23 mouse cellular contexts compared by ENCODE assay signal in genomic region chr17:14188455-14188854, GRCm38 (mm10). TPM values are rescaled to one million over a fixed set of nuclear protein-coding genes. Genes with fewer than 3 reads are reported as not detected.
A peak's percentile ranks its signal among the peaks of the same experiment; 100 is the strongest.
DNase-seq lines count a peak whose midpoint lies in the region; TF ChIP-seq lines count a peak whose summit lies in the region.
"Had no signal": no experiment of that assay in that cellular context is flagged by ENCODE, and none has a peak within 500 bp of the region (broad histone marks: within the 10 kb centered on the region; RNA-seq: fewer than 3 reads in every experiment).

No protein-coding gene starts in this region.

- H3K36me3 ChIP-seq in heart, embryonic 10.5 days = no peaks in the 10 kb centered on the region
- H3K36me3 ChIP-seq: embryonic facial prominence, embryonic 13.5 days; heart, embryonic 15.5 days; hindbrain, embryonic 10.5 days; intestine, embryonic 15.5 days had no signal

- DNase-seq in heart, adult 8-10 months (ENCODE audit: low spot score) = peak; percentile 29
- DNase-seq in heart, embryonic 10.5 days (ENCODE audit: low spot score) = no peak
- peak; percentile 35 to 51 for DNase-seq in heart, postnatal 10 days
- no peak for DNase-seq in heart, postnatal 4 days
- peak; percentile 38 for DNase-seq in lung, postnatal 10 days
- DNase-seq in lung, adult 2 months = no peak
- DNase-seq in gastrocnemius, adult 18-20 months (ENCODE audit: low spot score) = no peak
- DNase-seq: adrenal gland, adult 2 months; adrenal gland, postnatal 25 days; cerebellum, adult 18-20 months; cerebellum, adult 9-11 months; cerebellum, postnatal 36 days; forebrain, postnatal 0 days; gastrocnemius, adult 2 months; gastrocnemius, postnatal 25 days had no signal

- TF ChIP-seq POLR2A in lung, adult 2 months (IDR thresholded peaks at IDR 0.05; ENCODE audit: borderline replicate concordance, extremely low read depth, low read depth, low read length) = no peak

- intact Hi-C loops in heart, postnatal 10 days (cut with DNase I) = no loop called here

- H3K4me1 ChIP-seq in heart, embryonic 10.5 days = no peaks in the 10 kb centered on the region
- no peaks in the 10 kb centered on the region for H3K4me1 ChIP-seq in lung, adult 2 months (ENCODE audit: control insufficient read depth, insufficient read depth, low read length)
- H3K4me1 ChIP-seq: forebrain, embryonic 13.5 days; hindbrain, embryonic 10.5 days had no signal

- H3K27me3 ChIP-seq in heart, embryonic 10.5 days (ENCODE audit: insufficient read depth, poor library complexity, severe bottlenecking) = peaks cover 52% of the 10 kb centered on the region; the same call in 1 of the 2 replicates
- H3K27me3 ChIP-seq: embryonic facial prominence, embryonic 13.5 days; forebrain, embryonic 13.5 days; intestine, embryonic 15.5 days had no signal

- H3K9me3 ChIP-seq in heart, embryonic 10.5 days = no peaks in the 10 kb centered on the region
- H3K9me3 ChIP-seq: forebrain, embryonic 13.5 days; heart, embryonic 15.5 days; hindbrain, embryonic 10.5 days; intestine, embryonic 15.5 days had no signal

- no peak overlapping the region for H3K4me3 ChIP-seq in heart, embryonic 10.5 days
- no peak overlapping the region for H3K4me3 ChIP-seq in lung, adult 2 months (replicated peaks; ENCODE audit: extremely low read depth, low read depth, low read length)
- H3K4me3 ChIP-seq: embryonic facial prominence, embryonic 13.5 days; forebrain, embryonic 13.5 days; gastrocnemius, adult 2 months; heart, embryonic 15.5 days; hindbrain, embryonic 10.5 days; intestine, embryonic 15.5 days had no signal

- H3K27ac ChIP-seq in heart, embryonic 10.5 days = no peak overlapping the region
- H3K27ac ChIP-seq: embryonic facial prominence, embryonic 13.5 days; forebrain, embryonic 13.5 days; gastrocnemius, adult 2 months; heart, embryonic 15.5 days; hindbrain, embryonic 10.5 days; hindbrain, embryonic 14.5 days; intestine, embryonic 15.5 days had no signal

- no peak for TF ChIP-seq CTCF in lung, adult 2 months (IDR thresholded peaks at IDR 0.05; ENCODE audit: insufficient read depth, low read length)

RNA-seq across cellular contexts. Expression of gene Dact2, which starts 15.6 kb away (rescaled TPM):
- total RNA-seq in heart, adult 8-10 months (2022) = 1 to 10 TPM in 2 of 4 experiments, under 1 TPM in 2; 0.94 to 1.3 (median 0.98) TPM
- polyA plus RNA-seq in heart, embryonic 10.5 days (2016; fragmentation: Nextera tagmentation; extraction: Ambion mirVana) = 0.59 and 1.4 TPM in 2 replicates
- 1 to 10 TPM; 2.3 to 2.7 TPM for total RNA-seq in heart, postnatal 10 days (2021)
- total RNA-seq in heart, postnatal 4 days (2021) = 1 to 10 TPM; 1.8 to 1.9 TPM
- polyA plus RNA-seq in lung, adult 2 months (2012; rRNA removed) = 3.0 and 3.3 TPM in 2 replicates
- 1 to 10 TPM; 1.5 to 3.5 TPM for total RNA-seq in gastrocnemius, adult 18-20 months (2021)
- total RNA-seq: CH12.LX; granulocyte monocyte progenitor cell, adult 5-6 weeks had no signal

Comparison
In these comparisons a context has a peak if more than half of its experiments do, and no peak if none do; other contexts are left out.
1. DNase-seq: peak in heart, adult 8-10 months (single experiment), heart, postnatal 10 days (2 of 2) and lung, postnatal 10 days (single experiment); none in heart, embryonic 10.5 days (single experiment), heart, postnatal 4 days (single experiment), lung, adult 2 months (single experiment) and gastrocnemius, adult 18-20 months (single experiment).